Mouse (Mus musculus) thymus, postnatal 4 days (tissue): ENCODE data around the gene Tmed9.
"Not testable (repeated sequence)": the region's sequence is repeated elsewhere in the genome, so short reads cannot be mapped to it uniquely, and the experiment has no call there.

Experiments used
- DNase-seq: peaks from one replicate; pipeline ENCODE4 v3.0.0; 2021

Gene Tmed9

DNA sequence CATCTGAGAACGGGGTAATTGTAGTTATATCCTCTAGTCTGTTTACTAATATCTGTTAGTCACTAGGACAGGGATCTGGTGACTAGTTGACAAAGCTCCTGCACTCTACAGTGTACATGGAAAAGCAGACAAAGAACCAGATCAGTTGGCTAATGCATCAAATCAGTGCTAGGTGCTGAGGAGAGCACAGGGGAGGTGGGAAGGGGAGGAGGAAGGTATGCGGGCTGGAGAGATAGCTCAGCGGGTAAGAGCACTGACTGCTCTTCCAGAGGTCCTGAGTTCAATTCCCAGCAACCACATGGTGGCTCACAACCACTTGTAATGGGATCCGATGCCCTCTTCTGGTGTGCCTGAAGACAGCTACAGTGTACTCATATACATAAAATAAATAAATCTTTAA lies 5.0 kb upstream of the Tmed9 start:
- DNase-seq = not testable (repeated sequence)

- peak; percentile 58 for DNase-seq
Observed at GRCm38 (mm10) chr13:55569726-55570285, 3.7 kb upstream of the Tmed9 start.

- DNase-seq = peak; percentile 70
Observed at GRCm38 (mm10) chr13:55570286-55570973, 3.1 kb upstream of the Tmed9 start.

GRCm38 (mm10) chr13:55571027-55571751 lies 2.3 kb upstream of the Tmed9 start, which contains the start of gene Fam193b:
Gene Fam193b, minus strand, starts transcription at chr13:55571120.
- peak; percentile 97 for DNase-seq

- no peak for DNase-seq
Observed at GRCm38 (mm10) chr13:55571977-55572376, 1.6 kb upstream of the Tmed9 start.

- DNase-seq = no peak
Observed at GRCm38 (mm10) chr13:55574321-55574720, 789 bp downstream of the Tmed9 start.

DNA sequence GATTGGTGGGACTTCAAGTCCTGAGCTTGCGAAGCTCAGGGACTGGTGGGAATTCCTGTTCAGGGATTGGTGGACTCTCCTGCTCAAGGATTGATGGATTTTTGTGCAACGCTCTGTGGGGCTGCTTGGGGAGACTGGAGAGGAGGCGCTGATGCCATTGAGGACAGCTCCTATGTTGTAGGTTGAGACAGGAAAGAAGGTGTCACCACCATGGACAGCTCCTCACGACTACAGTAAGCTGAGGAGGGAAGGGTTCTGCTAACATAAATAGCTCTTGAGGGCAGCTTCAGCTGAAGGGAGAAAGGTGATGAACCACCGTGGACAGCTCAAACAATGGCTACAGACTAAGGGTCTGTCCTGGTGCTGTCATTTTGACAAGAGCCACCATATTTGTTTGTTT lies 2.4 kb downstream of the Tmed9 start:
- peak; percentile 56 for DNase-seq

- DNase-seq = not testable (repeated sequence)
Observed at GRCm38 (mm10) chr13:55576872-55577271, 3.3 kb downstream of the Tmed9 start.

DNA sequence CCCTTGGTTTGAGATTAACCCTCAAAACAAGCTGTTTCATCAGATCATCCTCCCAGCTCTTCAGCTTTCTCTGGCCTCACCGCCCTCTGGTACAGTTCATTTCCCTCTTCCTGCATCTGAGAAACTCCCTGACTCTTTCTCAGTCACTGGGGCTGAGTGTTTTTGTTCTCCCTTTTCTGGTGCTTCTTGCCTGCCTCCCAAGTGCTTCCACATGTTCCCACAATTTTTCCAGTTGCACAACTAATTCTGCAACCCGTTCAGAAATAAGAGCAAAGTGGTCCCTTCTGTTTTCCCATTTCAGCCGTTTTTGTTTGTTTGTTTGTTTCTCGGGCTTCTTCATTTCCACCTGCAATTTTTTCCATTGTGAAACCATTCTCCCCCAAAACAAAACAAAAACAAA lies 4.6 kb downstream of the Tmed9 start:
- DNase-seq = no peak

DNA sequence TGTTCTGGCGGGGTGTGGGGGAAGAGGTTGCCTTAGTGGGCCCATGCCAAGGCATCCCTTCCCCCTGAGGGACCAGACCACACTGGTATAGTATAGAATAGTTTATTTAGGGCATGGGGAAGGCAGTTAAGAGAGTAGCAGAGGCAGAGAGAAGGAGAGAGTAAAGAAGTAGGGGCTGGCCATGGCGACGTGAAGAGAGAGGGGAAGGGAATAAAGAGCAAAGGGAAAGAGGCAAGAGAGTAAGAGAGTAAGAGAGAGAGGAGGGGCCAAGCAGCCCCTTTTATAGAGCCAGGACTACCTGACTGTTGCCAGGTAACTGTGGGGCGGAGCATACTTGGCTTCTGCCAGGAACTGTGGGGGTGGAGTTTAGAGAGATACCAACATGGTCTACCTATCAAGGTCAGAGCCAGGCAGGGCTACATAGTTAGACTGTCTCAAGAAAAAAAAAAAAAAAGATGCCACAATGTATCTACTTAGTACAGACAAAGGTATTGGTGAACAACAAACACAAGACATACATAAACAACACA lies 18.5 kb downstream of the Tmed9 start:
- no peak for DNase-seq

DNA sequence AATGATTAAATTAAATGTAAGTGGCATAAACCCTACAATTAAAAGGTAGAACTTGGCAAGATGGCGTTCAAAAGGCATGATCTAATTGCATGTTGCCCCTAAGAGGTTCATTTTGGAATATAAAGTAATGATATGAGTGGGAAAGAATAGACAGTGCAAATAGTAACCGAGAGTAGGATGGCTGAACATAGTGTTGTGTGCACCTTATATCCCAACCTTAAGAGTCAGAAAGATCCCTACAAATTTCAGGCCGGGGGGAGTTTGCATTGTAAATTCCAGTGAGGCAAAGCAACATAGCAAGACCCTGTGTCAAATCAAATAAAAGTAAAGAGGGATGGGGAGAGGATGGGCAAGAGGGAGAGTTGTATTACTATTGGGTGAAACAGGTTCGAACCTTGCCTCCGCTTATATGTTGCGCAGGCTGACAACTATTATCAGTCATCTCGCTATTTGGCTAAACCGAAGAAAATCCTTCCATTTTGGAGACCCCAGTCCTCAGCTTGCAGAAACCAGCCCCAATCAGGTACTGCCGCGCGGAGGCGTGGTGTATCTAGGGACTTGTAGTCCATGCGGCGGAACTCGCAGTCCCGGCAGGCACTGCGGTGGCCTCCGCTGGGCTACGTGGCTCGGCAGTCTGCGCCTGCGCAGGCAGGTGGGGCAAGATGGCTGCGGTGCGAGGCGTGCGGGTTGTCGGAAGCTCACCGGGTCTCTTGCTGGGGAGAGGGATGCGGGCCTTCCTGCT lies 19.2 kb downstream of the Tmed9 start:
- peak; percentile 98 for DNase-seq

GRCm38 (mm10) chr13:55593254-55593747 lies 19.8 kb downstream of the Tmed9 start:
- DNase-seq = no peak

GRCm38 (mm10) chr13:55595375-55595774 lies 21.8 kb downstream of the Tmed9 start:
- DNase-seq = no peak

- DNase-seq = no peak
Observed at GRCm38 (mm10) chr13:55596802-55597201, 23.3 kb downstream of the Tmed9 start.

- peak; percentile 85 for DNase-seq
Observed at GRCm38 (mm10) chr13:55599566-55600540, 26.3 kb downstream of the Tmed9 start, which contains the start of gene B4galt7. Gene B4galt7, plus strand, starts transcription at chr13:55599896.

DNA sequence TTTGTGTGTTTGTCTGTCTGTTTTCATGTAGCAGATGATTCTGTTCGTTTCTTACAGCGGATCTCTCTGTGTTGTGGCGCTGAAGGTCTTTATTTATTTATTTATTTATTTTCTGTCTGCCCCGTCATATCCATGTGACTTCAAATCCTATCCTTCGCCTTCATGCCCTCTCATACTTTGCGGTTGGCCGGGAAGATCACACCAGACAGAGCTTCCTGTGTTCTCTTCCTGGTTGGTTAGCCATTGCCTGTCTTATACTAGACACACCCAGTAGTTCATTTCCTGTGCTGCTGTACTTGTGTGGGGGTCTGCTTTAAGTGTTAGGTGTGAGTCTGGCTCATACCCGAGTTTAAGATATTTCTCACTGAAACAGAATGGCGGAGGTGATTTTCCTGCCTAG lies 27.1 kb downstream of the Tmed9 start:
- DNase-seq = peak; percentile 41

DNA sequence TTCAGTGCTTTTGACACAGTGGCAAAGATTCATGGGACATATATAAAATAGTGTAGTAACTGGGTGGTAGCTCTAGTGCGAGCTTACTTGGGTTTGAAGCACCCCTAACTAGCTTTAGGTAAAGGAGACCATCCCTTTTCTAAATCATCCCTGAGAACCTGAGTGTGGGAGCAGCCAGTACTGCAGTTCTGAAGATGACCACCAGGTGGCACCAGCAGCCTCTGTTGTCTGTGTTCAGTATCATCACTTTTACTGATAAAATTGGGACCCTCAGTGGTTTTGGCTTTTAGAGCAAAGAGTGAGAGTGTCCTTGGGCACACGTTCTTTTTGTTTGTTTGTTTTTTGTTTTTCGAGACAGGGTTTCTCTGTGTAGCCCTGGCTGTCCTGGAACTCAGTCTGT lies 28.1 kb downstream of the Tmed9 start:
- peak; percentile 94 for DNase-seq

DNA sequence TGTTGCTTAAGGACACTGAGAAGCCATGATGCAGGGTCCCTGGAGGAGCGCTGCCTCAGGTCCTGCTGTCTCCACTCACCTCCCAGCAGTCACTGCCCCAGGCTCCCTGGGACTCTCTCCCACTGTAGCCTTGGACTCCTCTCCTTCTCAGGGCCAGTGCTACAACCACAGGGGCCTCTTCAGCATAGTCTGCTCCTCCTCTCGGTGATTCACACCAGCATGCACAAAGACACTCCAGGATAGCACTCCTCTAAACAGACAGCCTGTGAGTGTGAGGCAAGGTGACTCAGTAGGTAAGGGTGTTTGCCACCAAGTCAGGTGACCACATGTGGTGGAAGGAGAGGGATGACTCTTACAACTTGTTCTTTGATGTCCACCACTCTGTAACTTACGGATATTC lies 31.1 kb downstream of the Tmed9 start:
- no peak for DNase-seq

GRCm38 (mm10) chr13:55606899-55607623 lies 33.5 kb downstream of the Tmed9 start:
- DNase-seq = no peak

DNA sequence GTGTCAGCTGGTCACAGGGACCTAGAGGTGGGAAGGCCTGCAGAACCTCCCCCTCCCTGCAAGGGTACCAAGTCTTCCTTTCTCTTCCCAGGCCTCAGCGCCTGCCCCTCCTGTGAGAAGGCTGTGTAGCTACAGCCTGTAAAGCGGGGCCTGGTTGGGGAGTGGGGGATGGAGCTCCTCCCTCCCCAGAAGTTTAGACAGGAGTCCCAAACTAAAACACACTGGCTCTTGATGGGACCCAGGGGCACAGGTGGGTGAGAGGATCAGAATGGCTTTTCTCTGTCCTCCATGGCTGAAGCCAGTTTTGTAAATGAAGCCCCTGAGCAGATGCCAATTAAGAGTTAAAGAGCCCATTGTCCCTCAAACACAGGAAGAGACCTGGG lies 34.1 kb downstream of the Tmed9 start:
- no peak for DNase-seq

- no peak for DNase-seq
Observed at GRCm38 (mm10) chr13:55611996-55612395, 38.5 kb downstream of the Tmed9 start.
